Mouse (Mus musculus): ENCODE measurements at regions not wholly inside any gene's neighbourhood (a gene's known extent, or its start where the extent isn't known, plus 50 kb on each side); places are given as distances from the start of the nearest gene placed in this dataset.

DNA sequence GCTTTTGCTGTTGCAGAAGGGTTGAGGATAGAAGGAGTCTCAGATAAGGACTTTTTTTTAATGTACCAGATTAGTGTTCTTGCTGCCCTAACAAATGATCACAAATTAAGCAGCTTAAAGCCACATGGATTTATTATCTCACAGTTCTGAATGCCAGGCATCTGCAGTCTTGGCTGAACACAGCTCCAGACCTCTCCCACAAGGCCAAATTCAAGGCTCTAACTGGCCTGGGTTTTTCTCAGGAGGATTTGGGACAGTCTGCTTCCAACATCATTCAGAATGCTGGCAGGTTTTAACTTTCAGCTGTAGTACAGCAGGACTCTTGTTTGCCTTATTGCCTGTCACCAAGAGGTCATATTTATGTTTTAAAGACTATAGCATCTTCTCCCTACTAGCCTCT, 329.7 kb upstream of the Chrm2 start:
- ATAC-seq (ENCODE audit: low FRiP score) = no peak
- no peaks in the 10 kb centered on the region for H3K27me3 ChIP-seq (ENCODE audit: control insufficient read depth, insufficient read depth, low read length)

DNA sequence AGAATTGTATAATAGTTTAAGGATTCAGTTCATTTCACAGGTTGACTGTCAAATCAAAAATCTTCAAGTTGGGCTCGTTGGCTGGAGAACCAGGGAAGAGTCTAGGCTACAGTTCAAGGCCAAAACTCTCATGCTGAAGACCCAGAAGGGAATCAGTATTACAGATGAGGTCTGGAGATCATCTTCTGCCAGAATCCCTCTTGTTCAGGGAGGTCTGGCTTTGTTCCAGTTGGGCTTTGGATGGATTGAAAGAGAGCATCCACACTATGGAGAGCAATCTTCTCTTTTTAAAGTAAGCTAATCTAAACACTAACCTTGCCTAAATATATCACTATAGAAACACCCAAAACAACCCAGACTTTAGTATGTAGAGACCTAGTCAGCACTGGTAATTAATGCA, 327.5 kb upstream of the Chrm2 start:
- no peak overlapping the region for H3K27ac ChIP-seq (ENCODE audit: low read depth, low read length)
- H3K4me3 ChIP-seq (ENCODE audit: low read depth, low read length) = no peak overlapping the region
- no peaks in the 10 kb centered on the region for H3K36me3 ChIP-seq (ENCODE audit: control insufficient read depth, insufficient read depth, low read length)
- WGBS = 84% methylated on average over 1 of the region's 1 CpGs
- DNase-seq (ENCODE audit: low spot score, missing footprints) = no peak
- no peak overlapping the region for H3K9ac ChIP-seq (ENCODE audit: low read length)
- no peak for ATAC-seq (ENCODE audit: low FRiP score)
- H3K4me2 ChIP-seq = no peak overlapping the region
- no peaks in the 10 kb centered on the region for H3K27me3 ChIP-seq (ENCODE audit: control insufficient read depth, insufficient read depth, low read length)
- H3K9me3 ChIP-seq (ENCODE audit: control insufficient read depth, low read length) = no peaks in the 10 kb centered on the region
- no peaks in the 10 kb centered on the region for H3K4me1 ChIP-seq (ENCODE audit: control insufficient read depth, insufficient read depth, low read length)

More for the DNA sequence above, 329.7 kb upstream of the Chrm2 start:
- no peak overlapping the region for H3K27ac ChIP-seq (ENCODE audit: low read depth, low read length)
- H3K4me2 ChIP-seq = no peak overlapping the region
- no peak overlapping the region for H3K4me3 ChIP-seq (ENCODE audit: low read depth, low read length)
- H3K4me1 ChIP-seq (ENCODE audit: control insufficient read depth, insufficient read depth, low read length) = no peaks in the 10 kb centered on the region
- H3K9ac ChIP-seq (ENCODE audit: low read length) = no peak overlapping the region
- DNase-seq (ENCODE audit: low spot score, missing footprints) = no peak
- no peaks in the 10 kb centered on the region for H3K9me3 ChIP-seq (ENCODE audit: control insufficient read depth, low read length)
- no peaks in the 10 kb centered on the region for H3K36me3 ChIP-seq (ENCODE audit: control insufficient read depth, insufficient read depth, low read length)

DNA sequence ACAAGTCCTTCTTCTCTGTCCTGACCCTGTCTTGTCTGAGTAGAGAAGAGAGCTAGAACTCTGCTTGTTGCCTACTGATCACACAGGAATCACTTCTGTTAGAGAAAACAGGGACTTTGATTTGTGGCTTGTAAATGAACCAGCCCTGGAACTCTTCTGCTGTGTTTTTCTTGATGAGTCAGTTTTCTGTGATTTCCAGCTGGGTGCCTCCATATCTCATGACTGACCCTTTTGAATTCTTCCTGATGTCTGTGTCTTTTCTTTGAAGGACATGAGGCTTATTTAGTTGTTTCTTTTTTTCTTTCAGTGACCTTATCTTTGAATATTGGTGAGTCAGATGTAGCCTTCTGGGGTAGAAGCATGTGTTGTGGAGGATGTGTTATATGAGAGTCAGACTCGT, 323.0 kb upstream of the Chrm2 start:
- Histone ChIP-seq H3K9me3 (ENCODE audit: control insufficient read depth, low read length) (no peaks in the 10 kb centered on the region), H3K9ac (ENCODE audit: low read length) (no peak overlapping the region), H3K27me3 (ENCODE audit: control insufficient read depth, insufficient read depth, low read length) (no peaks in the 10 kb centered on the region), H3K4me2 (no peak overlapping the region), H3K4me1 (ENCODE audit: control insufficient read depth, insufficient read depth, low read length) (no peaks in the 10 kb centered on the region), H3K4me3 (ENCODE audit: low read depth, low read length) (no peak overlapping the region), H3K36me3 (ENCODE audit: control insufficient read depth, insufficient read depth, low read length) (no peaks in the 10 kb centered on the region), H3K27ac (ENCODE audit: low read depth, low read length) (no peak overlapping the region)
- WGBS = 86% methylated on average over 1 of the region's 1 CpGs
- ATAC-seq (ENCODE audit: low FRiP score) (no peak), DNase-seq (ENCODE audit: low spot score, missing footprints) (no peak)

DNA sequence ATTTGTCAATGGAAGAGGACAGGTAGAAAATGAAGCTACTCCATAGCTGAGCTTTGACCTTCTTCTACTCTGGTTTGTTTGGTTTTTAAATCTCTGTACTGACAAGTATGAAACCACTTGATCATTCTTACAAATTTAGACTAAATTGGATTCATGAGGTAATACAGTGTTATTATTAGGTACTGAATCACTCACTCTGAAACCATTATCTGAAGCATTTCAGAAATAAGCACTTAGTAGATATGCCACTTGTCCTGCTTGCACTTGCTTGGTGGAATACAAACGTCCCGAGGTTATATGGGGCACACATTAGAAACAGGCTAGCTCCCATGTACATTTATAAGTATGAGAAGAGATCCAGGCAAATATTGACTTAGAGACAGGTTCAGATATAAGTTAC, 319.2 kb upstream of the Chrm2 start:
- H3K36me3 ChIP-seq (ENCODE audit: control insufficient read depth, insufficient read depth, low read length) = no peaks in the 10 kb centered on the region
- H3K4me2 ChIP-seq = no peak overlapping the region

DNA sequence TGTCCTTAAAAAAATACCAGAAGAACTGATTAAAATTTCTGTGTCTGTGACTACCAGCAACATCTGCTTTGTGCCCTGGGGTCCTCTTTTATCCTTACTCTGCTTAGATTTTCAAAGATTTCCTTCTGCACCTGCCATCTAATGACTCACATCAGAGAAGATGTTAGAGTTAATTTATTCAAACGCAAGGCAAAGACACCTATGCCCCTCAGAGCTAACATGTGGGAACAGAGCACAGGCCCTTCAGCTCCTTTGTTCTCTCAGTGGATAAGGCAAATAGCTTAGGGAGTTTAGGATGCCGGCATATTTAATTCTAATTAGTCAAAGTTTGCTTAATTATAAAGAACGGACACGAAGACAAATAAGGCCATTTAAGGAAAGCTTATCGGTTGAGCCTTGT, 308.3 kb upstream of the Chrm2 start:
- DNase-seq (ENCODE audit: low spot score, missing footprints) (no peak), ATAC-seq (ENCODE audit: low FRiP score) (no peak)
- no peak overlapping the region for H3K9ac ChIP-seq (ENCODE audit: low read length)
- no peak overlapping the region for H3K4me3 ChIP-seq (ENCODE audit: low read depth, low read length)
- H3K9me3 ChIP-seq (ENCODE audit: control insufficient read depth, low read length) = no peaks in the 10 kb centered on the region
- no peaks in the 10 kb centered on the region for H3K36me3 ChIP-seq (ENCODE audit: control insufficient read depth, insufficient read depth, low read length)
- no peak overlapping the region for H3K4me2 ChIP-seq
- no peak overlapping the region for H3K27ac ChIP-seq (ENCODE audit: low read depth, low read length)
- H3K4me1 ChIP-seq (ENCODE audit: control insufficient read depth, insufficient read depth, low read length) = no peaks in the 10 kb centered on the region
- no peaks in the 10 kb centered on the region for H3K27me3 ChIP-seq (ENCODE audit: control insufficient read depth, insufficient read depth, low read length)
- WGBS = 69% methylated on average over 5 of the region's 5 CpGs

More for the DNA sequence above, 319.2 kb upstream of the Chrm2 start:
- no peak overlapping the region for H3K9ac ChIP-seq (ENCODE audit: low read length)
- no peak overlapping the region for H3K4me3 ChIP-seq (ENCODE audit: low read depth, low read length)
- no peak for DNase-seq (ENCODE audit: low spot score, missing footprints)
- no peaks in the 10 kb centered on the region for H3K27me3 ChIP-seq (ENCODE audit: control insufficient read depth, insufficient read depth, low read length)
- ATAC-seq (ENCODE audit: low FRiP score) = no peak
- no peaks in the 10 kb centered on the region for H3K9me3 ChIP-seq (ENCODE audit: control insufficient read depth, low read length)
- H3K27ac ChIP-seq (ENCODE audit: low read depth, low read length) = no peak overlapping the region
- WGBS = 97% methylated on average over 2 of the region's 2 CpGs
- H3K4me1 ChIP-seq (ENCODE audit: control insufficient read depth, insufficient read depth, low read length) = no peaks in the 10 kb centered on the region

DNA sequence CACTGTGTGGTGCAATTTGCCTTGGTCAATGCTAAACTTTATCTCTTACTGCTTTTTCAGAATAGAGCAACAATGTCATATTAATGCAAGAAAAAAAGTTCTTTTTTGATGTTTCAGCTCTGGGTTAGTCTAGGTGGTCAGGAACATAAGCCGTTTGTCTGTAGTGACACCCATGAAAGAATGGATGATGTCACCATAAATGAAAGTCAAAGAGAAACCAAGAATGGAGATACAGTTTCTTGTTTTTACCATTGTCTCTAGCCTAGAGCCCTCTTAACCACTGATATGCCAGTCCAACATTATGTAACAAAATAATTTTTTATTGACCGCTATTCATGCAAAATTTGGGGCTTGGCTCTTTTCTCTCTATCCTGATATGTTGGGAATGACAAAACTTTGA, 294.3 kb upstream of the Chrm2 start:
- H3K9me3 ChIP-seq (ENCODE audit: control insufficient read depth, low read length) = no peaks in the 10 kb centered on the region
- no peak for DNase-seq (ENCODE audit: low spot score, missing footprints)
- H3K4me1 ChIP-seq (ENCODE audit: control insufficient read depth, insufficient read depth, low read length) = peaks cover 3% of the 10 kb centered on the region; the same call in 1 of the 2 replicates
- no peaks in the 10 kb centered on the region for H3K36me3 ChIP-seq (ENCODE audit: control insufficient read depth, insufficient read depth, low read length)
- H3K4me2 ChIP-seq = no peak overlapping the region
- 97% methylated on average over 2 of the region's 2 CpGs for WGBS
- no peaks in the 10 kb centered on the region for H3K27me3 ChIP-seq (ENCODE audit: control insufficient read depth, insufficient read depth, low read length)
- no peak for ATAC-seq (ENCODE audit: low FRiP score)
- H3K27ac ChIP-seq (ENCODE audit: low read depth, low read length) = no peak overlapping the region
- no peak overlapping the region for H3K9ac ChIP-seq (ENCODE audit: low read length)
- H3K4me3 ChIP-seq (ENCODE audit: low read depth, low read length) = no peak overlapping the region

DNA sequence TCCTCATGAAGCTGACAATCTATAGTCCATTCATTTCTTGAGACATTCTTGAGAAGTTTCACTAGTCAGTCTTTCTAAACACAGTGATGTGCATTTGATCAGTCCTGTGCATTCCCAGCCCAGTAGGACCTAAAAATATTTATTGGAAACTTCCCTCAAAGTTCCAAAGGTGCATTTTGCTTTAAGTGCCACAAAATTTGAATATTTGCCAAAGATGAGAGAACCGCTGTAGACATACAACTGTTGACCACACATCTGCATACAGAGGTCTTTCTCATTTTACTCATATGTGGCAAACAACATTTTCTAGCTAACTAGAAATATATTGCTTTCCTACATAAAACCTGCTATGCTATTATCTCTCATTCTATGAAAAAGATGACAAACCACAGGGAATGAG, 293.8 kb upstream of the Chrm2 start:
- no peaks in the 10 kb centered on the region for H3K36me3 ChIP-seq (ENCODE audit: control insufficient read depth, insufficient read depth, low read length)
- H3K9ac ChIP-seq (ENCODE audit: low read length) = no peak overlapping the region
- H3K27me3 ChIP-seq (ENCODE audit: control insufficient read depth, insufficient read depth, low read length) = no peaks in the 10 kb centered on the region
- peaks cover 3% of the 10 kb centered on the region; the same call in 1 of the 2 replicates for H3K4me1 ChIP-seq (ENCODE audit: control insufficient read depth, insufficient read depth, low read length)
- H3K4me2 ChIP-seq = no peak overlapping the region
- WGBS = 95% methylated on average over 1 of the region's 1 CpGs
- DNase-seq (ENCODE audit: low spot score, missing footprints) (no peak), ATAC-seq (ENCODE audit: low FRiP score) (no peak)
- no peak overlapping the region for H3K4me3 ChIP-seq (ENCODE audit: low read depth, low read length)
- H3K27ac ChIP-seq (ENCODE audit: low read depth, low read length) = no peak overlapping the region
- H3K9me3 ChIP-seq (ENCODE audit: control insufficient read depth, low read length) = no peaks in the 10 kb centered on the region

DNA sequence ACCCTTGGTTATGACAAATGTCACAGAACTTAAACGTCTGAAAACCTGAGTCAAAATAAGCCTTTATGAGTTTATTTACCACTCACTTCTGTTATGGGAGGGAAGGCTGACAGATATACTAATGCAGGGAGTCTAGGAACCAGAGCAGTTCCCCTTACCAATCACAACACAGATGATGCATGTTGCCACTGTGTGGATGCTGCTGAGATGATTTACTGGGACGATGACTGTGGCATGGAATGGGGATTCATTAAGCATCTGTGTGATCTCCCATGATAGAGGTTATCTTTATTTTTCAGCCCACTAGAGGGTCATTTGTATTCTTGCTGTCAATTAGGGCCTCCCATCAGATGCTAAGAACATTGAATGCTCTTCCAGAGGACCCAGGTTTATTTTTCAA, 290.5 kb upstream of the Chrm2 start:
- ATAC-seq (ENCODE audit: low FRiP score) (no peak), DNase-seq (ENCODE audit: low spot score, missing footprints) (peak; percentile 86)
- Histone ChIP-seq H3K4me3 (ENCODE audit: low read depth, low read length) (no peak overlapping the region), H3K27ac (ENCODE audit: low read depth, low read length) (no peak overlapping the region), H3K36me3 (ENCODE audit: control insufficient read depth, insufficient read depth, low read length) (no peaks in the 10 kb centered on the region), H3K9me3 (ENCODE audit: control insufficient read depth, low read length) (no peaks in the 10 kb centered on the region), H3K9ac (ENCODE audit: low read length) (no peak overlapping the region), H3K4me1 (ENCODE audit: control insufficient read depth, insufficient read depth, low read length) (peaks cover 3% of the 10 kb centered on the region; the same call in 1 of the 2 replicates), H3K27me3 (ENCODE audit: control insufficient read depth, insufficient read depth, low read length) (no peaks in the 10 kb centered on the region), H3K4me2 (no peak overlapping the region)
- 72% methylated on average over 2 of the region's 2 CpGs for WGBS

DNA sequence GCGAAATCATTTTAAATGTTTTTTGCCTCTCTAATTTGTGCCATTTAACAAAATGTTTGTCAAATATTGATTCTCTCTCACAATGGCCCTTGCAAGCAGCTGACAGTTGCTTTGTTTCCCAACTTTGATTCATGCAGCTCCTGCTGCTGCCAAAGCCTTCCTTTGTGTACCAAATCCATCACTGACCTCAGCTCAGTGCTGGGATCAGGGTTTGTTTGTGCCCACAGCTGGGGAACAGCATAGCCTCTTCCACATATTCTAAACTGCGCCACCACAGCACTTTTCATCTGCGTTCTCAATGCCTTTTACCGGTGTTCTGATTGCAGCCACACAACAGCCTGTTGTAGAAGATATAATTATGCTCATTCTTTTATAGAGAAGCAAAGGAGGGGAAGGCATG, 289.7 kb upstream of the Chrm2 start:
- Histone ChIP-seq H3K9ac (ENCODE audit: low read length) (no peak overlapping the region), H3K9me3 (ENCODE audit: control insufficient read depth, low read length) (no peaks in the 10 kb centered on the region), H3K4me2 (no peak overlapping the region), H3K4me3 (ENCODE audit: low read depth, low read length) (no peak overlapping the region), H3K27ac (ENCODE audit: low read depth, low read length) (no peak overlapping the region), H3K27me3 (ENCODE audit: control insufficient read depth, insufficient read depth, low read length) (no peaks in the 10 kb centered on the region), H3K36me3 (ENCODE audit: control insufficient read depth, insufficient read depth, low read length) (no peaks in the 10 kb centered on the region), H3K4me1 (ENCODE audit: control insufficient read depth, insufficient read depth, low read length) (peaks cover 3% of the 10 kb centered on the region; the same call in 1 of the 2 replicates)
- 26% methylated on average over 4 of the region's 4 CpGs for WGBS
- DNase-seq (ENCODE audit: low spot score, missing footprints) (no peak), ATAC-seq (ENCODE audit: low FRiP score) (peak; percentile 75; the same call in 1 of the 2 replicates)

DNA sequence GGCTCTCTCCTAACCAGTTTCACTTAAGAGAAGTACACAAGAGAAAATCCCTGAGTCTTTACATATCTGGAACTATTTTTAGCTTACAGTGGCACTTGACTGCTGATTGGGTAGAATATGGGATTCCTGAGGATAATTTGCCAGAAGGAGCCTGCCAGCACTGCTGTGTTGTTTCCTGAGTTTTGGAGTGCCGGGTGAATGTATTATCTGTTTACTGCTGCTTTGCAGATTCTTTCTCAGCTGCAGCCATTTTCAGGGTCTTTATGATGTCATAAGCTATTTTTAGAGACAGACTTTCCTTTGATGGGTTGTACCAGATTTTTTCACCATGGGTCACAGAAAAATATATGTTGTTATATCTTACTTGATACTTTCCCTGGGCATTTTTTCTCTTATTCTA, 279.1 kb upstream of the Chrm2 start:
- H3K4me2 ChIP-seq = no peak overlapping the region
- H3K36me3 ChIP-seq (ENCODE audit: control insufficient read depth, insufficient read depth, low read length) = no peaks in the 10 kb centered on the region
- DNase-seq (ENCODE audit: low spot score, missing footprints) (no peak), ATAC-seq (ENCODE audit: low FRiP score) (no peak)
- no peak overlapping the region for H3K4me3 ChIP-seq (ENCODE audit: low read depth, low read length)
- no peak overlapping the region for H3K27ac ChIP-seq (ENCODE audit: low read depth, low read length)
- H3K9me3 ChIP-seq (ENCODE audit: control insufficient read depth, low read length) = no peaks in the 10 kb centered on the region
- no peak overlapping the region for H3K9ac ChIP-seq (ENCODE audit: low read length)
- no peaks in the 10 kb centered on the region for H3K4me1 ChIP-seq (ENCODE audit: control insufficient read depth, insufficient read depth, low read length)
- 62% methylated on average over 1 of the region's 1 CpGs for WGBS
- no peaks in the 10 kb centered on the region for H3K27me3 ChIP-seq (ENCODE audit: control insufficient read depth, insufficient read depth, low read length)

Data from midbrain, embryonic 11.5 days (tissue).